Mouse (Mus musculus) small intestine, adult 2 months (tissue): Measurements from ENCODE around the gene Adamtsl3. TPM values are rescaled to one million over a fixed set of nuclear protein-coding genes. Genes with fewer than 3 reads are reported as not detected.

Experiments
- H3K27ac ChIP-seq: fragments of 200-500 bp; 2 replicates; pipeline ENCODE4 v1.5.1; 2012; ENCODE audit warnings: low read depth, low read length, control low read depth, inconsistent platforms; ENCODE audit not compliant: insufficient read depth
- H3K27me3 ChIP-seq: fragments of 200-500 bp; 2 replicates; pipeline ENCODE4 v1.6.1; 2012; ENCODE audit warnings: mild to moderate bottlenecking, moderate library complexity, low read length, inconsistent platforms; ENCODE audit not compliant: control insufficient read depth, insufficient read depth
- H3K36me3 ChIP-seq: fragments of 200-500 bp; 2 replicates; pipeline ENCODE4 v1.6.1; 2012; ENCODE audit warnings: mild to moderate bottlenecking, low read length, control low read depth, inconsistent platforms; ENCODE audit not compliant: control insufficient read depth, insufficient read depth
- H3K4me1 ChIP-seq: fragments of 200-500 bp; 2 replicates; pipeline ENCODE4 v1.6.1; 2012; ENCODE audit warnings: low read length, inconsistent platforms, mixed read lengths; ENCODE audit not compliant: control insufficient read depth, insufficient read depth, insufficient read length
- H3K4me3 ChIP-seq: fragments of 200-500 bp; 2 replicates; pipeline ENCODE4 v1.5.1; 2012; ENCODE audit warnings: low read depth, mild to moderate bottlenecking, control low read depth, inconsistent platforms, low read length, moderate library complexity
- CTCF ChIP-seq: fragments of 200-500 bp; IDR thresholded peaks from 2 replicates; pipeline ENCODE4 v1.5.1; 2012; ENCODE audit warnings: low read depth, mild to moderate bottlenecking, control low read depth, inconsistent platforms, low read length, moderate library complexity, mixed read lengths; ENCODE audit not compliant: insufficient replicate concordance, insufficient read length; ENCODE audit errors: extremely low read depth
- POLR2A ChIP-seq: fragments of 200-500 bp; IDR thresholded peaks from 2 replicates; pipeline ENCODE4 v1.6.1; 2012; ENCODE audit warnings: low read depth, mild to moderate bottlenecking, control low read depth, inconsistent platforms, low read length, moderate library complexity
- WGBS: fragments of 180-500 bp; shearing (Covaris S2); methylation state at CpG from one replicate; pipeline ENCODE4 v1.1.7; 2018; 5-methylcytosine and 5-hydroxymethylcytosine counted together
- polyA plus RNA-seq: library from polyadenylated mRNA; depleted of rRNA; stranded (reverse); fragments of >200 nt; gene quantifications from 2 replicates; pipeline ENCODE4 v1.2.3, GENCODE M21; 2012

Adamtsl3 gene
- polyA plus RNA-seq, 1 experiment = 1.2 TPM

DNA sequence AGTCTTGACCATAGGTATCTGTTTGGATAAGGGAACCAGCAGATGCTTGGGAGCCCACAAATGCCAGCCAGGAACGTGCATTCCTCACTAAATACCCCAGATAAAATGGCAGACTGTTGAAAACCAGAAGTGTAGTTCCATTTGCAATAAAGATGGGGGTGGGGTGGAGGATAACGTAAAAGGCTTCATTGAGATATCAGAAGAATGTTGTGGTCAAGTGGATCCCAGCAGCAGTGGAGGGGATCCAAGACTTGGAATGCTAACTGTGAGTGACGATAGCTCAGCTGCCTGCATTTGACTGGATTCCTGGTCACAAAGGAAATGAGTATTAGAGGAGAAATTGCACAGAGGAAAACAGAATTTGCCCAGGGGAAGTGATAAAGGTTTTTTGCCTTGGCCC, 87.1 kb downstream of the Adamtsl3 start:
- no peaks in the 10 kb centered on the region for H3K4me1 ChIP-seq
- TF ChIP-seq POLR2A (no peak), CTCF (no peak)
- 53% methylated on average over 3 of the region's 3 CpGs for WGBS

DNA sequence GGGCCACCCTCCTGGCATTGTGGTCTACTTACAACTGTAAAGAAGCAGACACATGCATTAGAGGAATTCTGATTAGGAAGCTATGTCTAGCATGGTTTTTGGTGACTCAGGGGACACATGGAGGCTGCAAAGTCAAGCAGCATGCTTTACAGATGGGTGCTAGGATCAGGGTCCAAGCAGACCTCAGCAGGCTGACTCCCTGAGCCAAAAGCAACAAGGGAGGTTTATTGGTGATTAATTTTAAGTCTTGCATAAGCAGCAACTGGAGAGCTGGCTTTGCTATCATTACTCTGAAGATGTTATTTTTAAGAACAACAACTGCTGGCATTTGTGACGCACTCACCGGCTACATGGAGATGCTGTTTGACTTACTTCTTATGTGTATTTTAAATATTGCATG, 88.1 kb downstream of the Adamtsl3 start:
- TF ChIP-seq CTCF (no peak), POLR2A (no peak)
- H3K36me3 ChIP-seq = no peaks in the 10 kb centered on the region
- H3K27me3 ChIP-seq = no peaks in the 10 kb centered on the region
- no peak overlapping the region for H3K27ac ChIP-seq
- no peaks in the 10 kb centered on the region for H3K4me1 ChIP-seq
- no peak overlapping the region for H3K4me3 ChIP-seq
- 73% methylated on average over 2 of the region's 2 CpGs for WGBS

More for the DNA sequence above, 87.1 kb downstream of the Adamtsl3 start:
- Histone ChIP-seq H3K36me3 (no peaks in the 10 kb centered on the region), H3K27ac (no peak overlapping the region), H3K27me3 (no peaks in the 10 kb centered on the region), H3K4me3 (no peak overlapping the region)

DNA sequence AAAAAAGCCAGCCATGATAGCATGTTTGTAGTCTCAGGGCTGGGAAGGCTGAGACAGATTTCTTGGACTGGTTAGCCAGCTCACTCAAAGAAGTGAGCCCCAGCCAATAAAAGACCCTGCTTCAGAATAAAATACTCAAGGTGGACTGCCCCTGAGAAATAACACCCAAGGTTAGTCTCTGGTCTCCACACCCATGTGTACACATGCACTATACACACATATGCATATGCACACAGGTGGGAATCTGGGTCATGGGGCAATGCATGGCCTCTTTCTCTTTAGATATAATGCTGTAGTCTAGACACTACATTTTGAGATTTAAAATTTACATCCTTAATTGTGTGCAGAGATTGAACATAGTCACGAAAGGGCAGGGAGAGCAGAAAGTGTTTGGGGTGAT, 88.8 kb downstream of the Adamtsl3 start:
- TF ChIP-seq CTCF (no peak), POLR2A (no peak)
- no peaks in the 10 kb centered on the region for H3K27me3 ChIP-seq
- no peak overlapping the region for H3K4me3 ChIP-seq
- no peaks in the 10 kb centered on the region for H3K36me3 ChIP-seq
- WGBS = 70% methylated on average over 1 of the region's 1 CpGs
- no peak overlapping the region for H3K27ac ChIP-seq
- no peaks in the 10 kb centered on the region for H3K4me1 ChIP-seq

DNA sequence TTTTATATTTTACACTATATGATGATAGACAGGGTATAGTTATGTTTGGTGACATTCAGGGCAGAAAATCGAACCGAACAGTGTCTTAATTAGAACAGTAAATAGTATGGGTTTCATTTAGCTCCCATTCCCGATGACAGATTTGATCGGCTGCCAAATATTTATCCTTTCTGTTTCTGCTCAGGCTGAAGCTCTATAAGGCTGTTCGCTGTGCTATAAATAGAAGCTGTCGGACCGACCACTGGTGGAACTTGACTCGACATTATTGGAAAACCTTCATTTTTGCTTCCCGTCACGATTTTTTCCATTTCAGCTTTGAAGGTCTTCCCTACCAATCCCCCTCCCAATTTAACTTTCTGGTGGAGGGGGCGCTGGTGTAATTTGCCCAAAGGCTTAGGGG, 89.9 kb downstream of the Adamtsl3 start:
- Histone ChIP-seq H3K27me3 (no peaks in the 10 kb centered on the region), H3K27ac (no peak overlapping the region), H3K36me3 (no peaks in the 10 kb centered on the region), H3K4me3 (no peak overlapping the region), H3K4me1 (no peaks in the 10 kb centered on the region)
- TF ChIP-seq CTCF = no peak
- no peak for TF ChIP-seq POLR2A
- WGBS = 54% methylated on average over 11 of the region's 11 CpGs

DNA sequence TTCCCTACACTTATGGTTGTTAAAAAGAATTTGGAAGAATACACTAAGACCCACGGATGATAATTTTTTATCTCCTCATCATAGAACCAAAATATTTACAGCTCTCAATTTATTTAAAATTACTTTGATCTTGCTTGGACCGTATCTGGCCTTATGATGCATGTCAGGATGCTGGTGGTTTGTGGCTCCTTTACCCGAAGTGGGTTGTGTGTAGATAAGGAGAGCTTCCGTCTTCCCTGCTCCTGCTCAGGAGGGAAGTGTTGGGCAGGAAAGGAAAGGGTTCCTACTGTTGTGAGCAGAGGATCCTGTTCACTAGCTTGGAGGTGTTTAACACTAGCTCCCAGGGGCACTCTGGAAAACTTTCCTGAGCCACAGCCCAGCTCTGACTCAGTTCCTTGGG, 94.0 kb downstream of the Adamtsl3 start:
- Histone ChIP-seq H3K27me3 (no peaks in the 10 kb centered on the region), H3K4me1 (no peaks in the 10 kb centered on the region), H3K4me3 (no peak overlapping the region), H3K27ac (no peak overlapping the region), H3K36me3 (no peaks in the 10 kb centered on the region)
- 61% methylated on average over 4 of the region's 4 CpGs for WGBS
- TF ChIP-seq CTCF (no peak), POLR2A (no peak)

DNA sequence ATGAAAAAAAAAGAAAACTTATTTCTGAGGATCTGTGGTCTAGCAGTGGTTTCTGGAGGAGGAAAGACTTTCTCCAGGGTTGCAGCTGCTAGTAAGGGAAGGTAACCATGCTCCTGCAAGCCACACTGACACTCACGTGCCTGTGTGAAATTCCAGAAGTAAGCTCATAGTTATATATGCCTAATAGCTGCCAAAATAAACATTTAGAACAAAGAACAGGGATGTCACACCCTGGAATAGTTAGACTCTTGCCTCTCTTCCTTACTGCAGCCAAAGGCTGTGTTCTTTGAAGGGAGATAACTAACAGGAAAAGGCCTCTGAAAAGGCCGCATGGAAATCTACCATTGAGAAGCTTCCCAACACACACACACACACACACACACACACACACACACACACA, 96.1 kb downstream of the Adamtsl3 start:
- WGBS = 12% methylated on average over 2 of the region's 2 CpGs
- TF ChIP-seq CTCF (no peak), POLR2A (no peak)
- no peak overlapping the region for H3K27ac ChIP-seq
- H3K4me1 ChIP-seq = no peaks in the 10 kb centered on the region
- no peak overlapping the region for H3K4me3 ChIP-seq
- no peaks in the 10 kb centered on the region for H3K27me3 ChIP-seq
- no peaks in the 10 kb centered on the region for H3K36me3 ChIP-seq

DNA sequence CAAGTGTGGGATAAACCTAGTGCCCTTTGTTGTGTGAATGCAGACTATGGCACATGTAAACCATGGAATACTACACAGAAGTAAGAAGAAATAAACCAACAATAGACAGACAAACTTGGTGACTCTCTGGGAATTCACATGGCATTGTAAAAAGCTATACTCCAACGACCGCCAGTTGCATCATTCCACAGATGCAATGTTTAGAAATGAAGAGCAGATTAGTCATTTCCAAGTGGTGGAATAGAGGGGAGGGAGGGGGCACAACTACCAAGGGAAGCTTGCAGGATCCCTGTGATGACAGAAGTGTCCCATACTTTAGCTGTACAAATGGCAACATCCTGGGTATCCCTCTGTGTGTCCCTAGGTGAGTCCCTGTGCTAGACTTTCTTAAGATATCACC, 97.7 kb downstream of the Adamtsl3 start:
- no peak overlapping the region for H3K4me3 ChIP-seq
- H3K27ac ChIP-seq = no peak overlapping the region
- H3K36me3 ChIP-seq = no peaks in the 10 kb centered on the region
- no peak for TF ChIP-seq POLR2A
- no peak for TF ChIP-seq CTCF
- no peaks in the 10 kb centered on the region for H3K4me1 ChIP-seq
- no peaks in the 10 kb centered on the region for H3K27me3 ChIP-seq
- WGBS = 78% methylated on average over 2 of the region's 2 CpGs

DNA sequence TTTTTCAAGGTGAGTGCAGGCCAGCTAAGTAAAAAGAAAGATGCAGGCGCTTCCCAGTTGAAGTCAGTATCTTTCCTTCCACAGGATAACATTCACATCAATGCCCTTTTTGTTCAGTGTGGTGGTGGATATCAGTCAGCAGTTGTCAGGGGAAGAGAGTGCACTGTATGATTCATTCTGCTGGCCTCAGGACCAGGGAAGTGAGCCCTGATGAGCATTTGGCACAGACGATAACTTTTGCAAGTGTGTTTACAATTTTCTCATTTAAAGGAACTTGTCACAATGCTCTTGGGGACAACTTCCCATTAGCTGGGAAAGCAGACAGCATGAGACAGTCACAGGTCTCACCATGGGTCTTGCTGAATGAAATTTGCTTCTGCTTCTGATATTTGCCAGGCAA, 122.9 kb downstream of the Adamtsl3 start:
- TF ChIP-seq POLR2A (no peak), CTCF (no peak)
- no peaks in the 10 kb centered on the region for H3K36me3 ChIP-seq
- whole genome bisulfite sequencing = 56% methylated on average over 2 of the region's 2 CpGs
- H3K27ac ChIP-seq = no peak overlapping the region
- H3K4me3 ChIP-seq = no peak overlapping the region
- H3K4me1 ChIP-seq = no peaks in the 10 kb centered on the region
- no peaks in the 10 kb centered on the region for H3K27me3 ChIP-seq
